Mouse (Mus musculus): ENCODE data around the gene Psmd9.

Psmd9 gene

DNA sequence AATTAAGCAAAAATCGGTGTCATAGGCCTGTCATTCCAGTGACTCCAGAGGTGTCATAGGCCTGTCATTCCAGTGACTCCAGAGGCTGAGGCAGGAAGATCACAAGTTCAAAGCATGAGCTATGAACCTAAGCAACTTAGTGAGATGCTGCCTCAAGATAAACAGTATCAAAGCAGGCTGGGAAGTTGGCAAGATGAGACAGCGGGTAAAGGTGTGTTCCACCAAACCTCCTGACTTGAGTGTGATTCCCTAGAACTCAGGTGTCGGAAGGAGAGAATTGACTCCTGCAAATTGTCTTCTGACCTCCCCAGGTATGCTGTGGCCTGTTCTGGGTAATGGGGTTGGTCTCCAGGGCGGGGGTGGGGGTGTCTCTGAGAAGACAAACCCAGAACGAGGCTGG is at the start of gene Psmd9:
Gene Psmd9, plus strand, starts transcription at position 130 of the 400 bp plus-strand sequence.
- no peak for DNase-seq

DNA sequence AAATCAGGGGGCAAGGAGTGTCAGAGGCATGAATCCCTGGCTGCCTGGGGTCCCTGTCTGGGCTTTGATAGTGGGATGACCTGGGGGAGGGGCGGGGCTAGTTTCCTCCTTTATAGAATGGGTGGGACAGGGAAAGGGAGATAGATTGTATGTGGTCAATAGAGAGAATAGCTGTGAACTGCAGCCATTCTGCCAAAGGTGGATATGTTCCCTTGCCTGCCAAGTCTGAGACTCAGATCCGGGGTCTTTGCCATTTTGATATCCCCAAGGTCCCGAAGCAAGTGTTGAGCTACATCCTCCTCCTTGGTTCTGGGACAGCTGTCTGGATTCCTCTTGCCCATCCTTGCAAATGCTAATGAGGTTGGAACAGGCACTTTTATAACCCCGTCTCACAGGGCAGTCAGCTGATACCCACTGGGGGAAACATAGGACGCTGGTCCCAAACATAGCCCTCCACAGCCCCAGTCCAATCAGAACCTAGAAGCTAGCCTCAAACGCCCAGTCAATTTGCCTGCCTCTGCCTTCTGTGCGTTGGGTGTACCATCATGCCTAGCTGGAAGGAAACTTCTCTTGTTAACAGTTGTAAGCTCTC is 48.5 kb upstream of the Psmd9 start:
- DNase-seq, result no peak

DNA sequence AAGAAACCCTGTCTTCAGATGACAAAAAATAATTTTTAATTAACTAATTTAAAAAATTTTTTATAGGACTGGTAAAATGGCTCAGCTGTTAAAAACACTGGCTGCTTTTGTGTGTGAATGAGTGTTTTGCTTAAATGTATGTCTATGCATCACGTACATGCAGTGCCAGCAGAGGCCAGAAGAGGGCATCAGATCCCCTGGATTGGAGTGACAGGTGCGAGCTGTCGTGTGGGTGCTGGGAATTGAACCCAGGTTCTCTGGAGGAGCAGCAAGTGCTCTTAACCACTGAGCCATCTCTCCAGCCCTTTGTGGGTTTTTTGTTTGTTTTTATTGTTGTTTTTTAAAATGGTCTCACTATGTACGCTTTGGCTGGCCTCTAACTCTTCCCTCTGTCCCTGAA is 47.0 kb upstream of the Psmd9 start:
- no peak for DNase-seq

DNA sequence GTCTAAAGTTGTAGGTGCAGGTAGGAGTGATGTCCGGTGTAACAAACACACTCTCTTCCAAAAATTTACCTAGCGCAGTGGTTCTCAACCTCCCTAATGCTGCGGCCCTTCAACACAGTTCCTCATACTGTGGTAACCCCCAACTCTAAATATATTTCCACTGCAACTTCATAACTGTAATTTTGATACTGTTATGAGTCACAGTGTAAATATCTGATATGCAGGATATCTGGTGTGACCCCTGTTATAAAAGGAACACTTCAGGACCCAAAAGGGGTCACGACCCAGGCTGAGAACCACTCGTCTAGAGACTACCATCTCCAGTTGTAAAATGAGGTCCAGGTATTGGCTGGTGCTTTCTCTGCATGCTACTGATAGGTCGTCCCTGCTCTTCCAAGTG is 44.1 kb upstream of the Psmd9 start:
- DNase-seq, result no peak

DNA sequence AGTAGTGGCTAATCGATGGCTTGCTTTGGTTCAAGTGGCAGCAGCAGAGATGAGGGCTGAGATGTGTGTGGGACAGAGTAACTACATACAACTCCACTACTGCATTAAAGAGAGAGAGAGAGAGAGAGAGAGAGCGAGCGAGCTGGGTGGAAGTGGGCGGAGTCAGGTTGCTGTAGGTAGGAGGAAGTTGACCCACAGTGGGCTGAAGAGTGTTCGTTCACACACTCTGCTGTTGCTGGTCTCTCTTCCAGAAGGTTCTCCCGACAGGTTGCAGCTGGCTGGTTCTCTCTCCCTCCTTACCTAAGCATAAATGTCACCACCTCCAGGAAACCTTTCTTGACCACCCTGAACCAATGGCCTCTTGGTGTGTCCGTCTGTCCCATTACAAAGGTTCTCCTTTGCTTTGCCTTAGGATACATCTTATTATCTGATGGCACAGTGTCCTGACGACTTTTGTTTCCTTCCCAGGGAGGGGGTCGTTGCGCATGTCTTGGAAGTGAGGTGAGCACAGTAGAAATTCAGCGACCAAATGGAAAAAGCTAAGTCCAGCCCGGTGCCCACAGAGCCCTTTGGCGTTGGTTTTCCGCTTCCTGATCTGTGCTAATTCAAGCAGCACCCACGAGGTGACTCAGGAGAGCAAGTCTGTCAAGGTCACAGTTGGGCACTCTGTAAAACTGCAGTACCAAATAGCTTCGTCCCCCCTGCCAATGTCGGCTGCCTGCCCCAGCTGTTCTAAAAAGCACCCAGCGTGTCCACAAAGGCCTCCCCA is 43.4 kb upstream of the Psmd9 start:
- DNase-seq, result no peak

DNA sequence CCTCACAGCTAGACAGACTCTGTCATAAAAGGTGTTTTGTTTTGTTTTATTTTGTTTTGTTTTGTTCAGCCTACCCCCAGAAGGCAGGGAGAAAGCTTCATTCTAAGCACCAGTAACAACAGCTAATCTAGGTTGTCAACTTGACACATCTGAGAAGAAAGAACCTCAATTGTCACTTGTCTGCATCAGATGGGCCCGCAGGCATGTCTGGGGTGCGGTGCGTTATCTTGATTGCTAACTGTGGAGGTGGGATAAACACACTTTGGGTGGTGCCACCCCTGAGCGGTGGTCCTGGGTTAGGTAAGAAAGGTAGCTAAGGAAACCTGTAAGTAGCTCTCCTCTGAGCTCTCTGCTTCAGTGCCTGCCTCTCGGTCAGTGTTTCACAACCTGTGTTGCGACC is 42.2 kb upstream of the Psmd9 start:
- no peak for DNase-seq

DNA sequence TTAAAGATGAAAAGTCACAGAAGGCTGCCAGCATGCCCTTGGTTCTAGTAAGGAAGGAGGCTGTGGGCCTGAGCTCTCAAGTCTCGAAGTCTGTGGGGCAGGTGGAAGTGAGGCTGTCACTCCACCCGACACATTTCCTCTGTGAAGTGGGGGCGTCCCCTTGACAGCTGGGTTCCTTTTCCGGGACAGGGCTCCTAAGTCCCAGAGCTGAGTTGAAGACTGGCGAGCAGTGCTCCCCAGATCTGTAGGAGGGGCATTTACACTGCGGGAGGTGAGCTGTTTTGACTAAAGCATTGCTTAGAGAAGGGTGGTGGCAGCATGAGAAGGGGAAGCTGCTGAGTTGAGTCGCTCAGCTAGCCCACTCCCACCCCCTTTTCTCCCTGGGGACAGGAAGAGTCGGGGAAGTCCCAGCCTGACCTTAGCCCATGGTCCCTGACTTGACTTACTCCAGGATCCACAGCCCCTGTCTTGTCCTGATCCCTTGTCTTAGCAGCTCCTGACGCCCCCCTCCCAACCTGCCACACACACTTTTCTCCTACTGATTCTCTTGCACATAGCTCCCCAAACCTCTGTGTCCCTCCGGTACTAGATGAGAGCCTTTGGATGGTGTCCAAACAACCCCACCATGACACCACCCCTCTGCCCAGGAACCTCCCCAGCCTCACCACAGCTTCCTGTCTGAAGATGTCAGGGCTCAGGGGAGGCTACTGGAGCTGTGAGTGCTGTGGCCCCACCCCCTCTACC is 40.6 kb upstream of the Psmd9 start:
- DNase-seq, result peak; percentile 60

DNA sequence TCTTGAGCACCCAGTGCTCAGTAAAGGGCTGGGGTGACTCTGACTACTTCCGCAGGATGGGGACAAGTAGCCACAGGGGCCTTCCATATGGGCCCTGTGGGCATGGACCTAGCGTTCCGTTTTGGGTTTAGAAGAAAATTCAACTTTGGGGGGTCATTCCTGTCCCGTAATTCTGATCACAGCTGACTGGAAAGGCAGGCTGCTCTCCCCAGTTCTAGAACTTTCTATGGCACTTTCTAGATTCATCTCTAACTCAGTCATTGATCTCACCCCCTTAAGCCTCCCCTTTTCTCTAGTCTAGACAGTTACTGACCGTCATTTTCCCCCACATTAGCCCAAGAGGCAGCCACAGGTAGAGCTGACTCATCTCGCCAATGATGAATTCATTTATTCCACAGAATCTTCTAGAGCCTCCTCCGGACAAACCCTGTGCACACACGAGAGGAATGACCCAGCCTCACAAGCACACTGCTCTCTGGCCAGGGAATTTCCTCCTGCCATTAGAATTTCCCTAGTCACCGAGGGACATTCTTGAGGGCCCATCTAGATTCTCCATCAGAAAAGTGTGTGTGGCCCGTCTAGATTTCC is 39.9 kb upstream of the Psmd9 start:
- no peak for DNase-seq

DNA sequence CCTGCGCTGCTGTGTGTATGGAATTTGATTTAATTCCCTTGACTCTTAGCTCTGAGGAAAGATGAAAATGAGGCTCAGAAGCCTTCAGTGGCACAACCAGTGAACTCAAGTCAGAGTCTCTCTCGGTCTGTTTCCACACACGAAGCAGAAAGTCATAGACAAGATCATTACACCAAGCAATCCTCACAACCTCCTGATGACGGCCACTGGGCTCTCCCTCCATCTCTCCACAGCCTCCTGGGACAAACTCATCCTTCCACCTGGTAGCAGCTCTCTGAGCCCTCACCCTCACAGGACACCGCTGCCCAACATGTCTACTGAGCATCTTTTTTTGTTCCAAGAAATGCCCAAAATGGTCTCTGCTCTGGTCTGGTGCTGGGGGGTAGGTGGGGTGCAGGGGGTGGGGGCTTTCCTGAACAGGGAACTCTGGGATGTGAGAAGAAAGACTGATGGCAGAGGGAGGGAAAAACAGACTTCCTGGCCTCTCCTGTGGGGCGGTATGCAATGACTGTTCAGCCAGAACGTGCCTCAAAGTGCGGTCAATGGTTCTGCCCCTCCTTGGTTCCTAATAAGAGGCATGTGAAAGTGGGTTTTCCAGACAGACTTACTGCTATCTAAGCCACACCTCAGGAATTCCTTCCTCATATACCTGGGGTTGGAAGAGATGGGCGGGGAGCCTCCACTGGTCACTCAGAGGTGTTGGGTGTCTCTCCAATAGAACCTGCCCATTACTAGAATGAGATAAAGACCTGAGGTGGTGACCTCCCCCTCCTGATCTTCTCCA is 39.0 kb upstream of the Psmd9 start:
- no peak for DNase-seq

DNA sequence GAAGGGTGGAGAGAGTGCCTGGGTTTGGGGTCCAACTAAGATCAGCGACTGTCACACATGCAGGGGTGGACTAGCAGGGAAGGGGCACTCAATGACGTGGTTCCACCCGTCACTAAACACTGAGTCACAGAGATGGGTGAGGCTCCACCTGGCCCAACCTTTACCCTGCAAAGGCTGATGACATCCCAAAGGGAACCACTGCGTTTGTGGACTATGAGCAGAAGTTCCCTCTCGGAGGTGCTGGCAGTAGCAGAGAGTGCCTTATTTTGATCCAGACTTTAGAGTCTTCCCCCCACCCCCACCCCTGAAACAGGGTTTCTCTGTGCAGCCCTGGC is 38.4 kb upstream of the Psmd9 start:
- DNase-seq, result no peak

DNA sequence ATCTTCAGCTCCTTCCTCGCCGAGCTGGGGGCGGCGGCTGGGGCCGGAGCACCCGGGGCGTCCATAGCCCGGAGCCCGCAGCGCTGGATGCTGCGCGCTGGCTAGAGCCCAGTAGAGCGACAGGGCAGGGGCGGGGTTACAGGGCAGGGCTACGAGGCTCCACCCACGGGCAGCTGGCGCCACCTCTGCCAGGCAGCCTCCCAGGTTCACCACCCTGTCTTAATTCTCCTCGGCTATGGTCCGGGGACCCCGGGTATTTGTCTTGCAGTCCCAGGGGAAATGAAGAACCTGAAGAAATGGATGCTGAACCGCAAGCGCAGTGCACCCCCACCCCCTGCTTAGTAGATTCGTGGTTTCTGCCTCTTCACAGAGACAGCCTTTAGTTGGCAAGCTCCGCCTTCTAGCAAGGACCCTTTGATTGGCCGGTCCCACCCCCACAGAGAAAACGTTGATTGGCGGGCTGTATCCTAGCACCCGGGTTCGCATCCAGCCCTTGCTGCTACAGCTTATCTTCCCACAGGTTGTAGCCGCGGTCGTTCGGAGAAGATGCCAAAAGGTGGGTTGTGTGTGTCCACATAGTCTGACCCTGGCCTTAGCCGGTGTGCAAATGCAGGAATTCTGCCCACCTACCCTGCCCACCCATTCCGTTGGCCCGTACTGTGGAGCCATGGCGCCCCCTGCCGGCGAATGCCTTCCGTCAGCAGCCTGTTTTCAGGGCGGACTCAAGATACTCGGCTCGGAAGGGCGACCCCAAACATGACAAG is 36.7 kb upstream of the Psmd9 start, which contains the start of gene Rhof:
Gene Rhof, minus strand, starts transcription at position 385 of the 764 bp plus-strand sequence.
- DNase-seq, result peak; percentile 88

DNA sequence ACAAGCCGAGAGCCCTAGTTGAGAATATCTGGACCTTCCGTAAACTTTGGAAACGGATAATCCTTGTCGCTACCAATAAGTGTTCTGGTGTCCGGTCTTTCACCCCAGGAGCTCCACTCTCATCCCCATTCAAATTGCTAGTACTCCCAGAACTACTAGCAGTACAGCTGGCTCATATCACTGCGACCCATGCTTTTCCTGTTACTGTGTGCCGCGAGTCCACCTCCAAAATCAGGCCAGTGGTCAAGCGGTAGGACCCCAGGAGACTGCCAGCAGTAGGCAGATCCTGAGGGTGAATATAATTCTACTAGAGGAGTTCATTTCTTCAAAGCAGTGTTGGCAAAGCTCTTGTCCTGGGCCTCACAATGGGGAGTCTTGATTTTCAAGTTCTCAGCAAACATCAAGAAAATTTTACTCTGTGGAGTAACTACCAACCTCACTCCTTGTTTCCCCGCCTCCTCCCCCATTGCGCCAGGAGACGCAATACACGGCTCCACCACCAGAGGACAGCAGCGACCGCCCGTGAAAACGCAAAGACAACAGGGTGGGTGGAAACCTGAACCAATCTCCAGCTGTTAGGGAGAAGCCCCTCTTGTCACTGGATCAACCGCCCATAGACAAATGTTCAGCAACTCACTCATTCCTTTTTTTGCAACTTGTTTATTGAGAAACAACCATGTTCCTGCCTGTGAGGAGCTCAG is 36.0 kb upstream of the Psmd9 start:
- DNase-seq, result peak; percentile 95

DNA sequence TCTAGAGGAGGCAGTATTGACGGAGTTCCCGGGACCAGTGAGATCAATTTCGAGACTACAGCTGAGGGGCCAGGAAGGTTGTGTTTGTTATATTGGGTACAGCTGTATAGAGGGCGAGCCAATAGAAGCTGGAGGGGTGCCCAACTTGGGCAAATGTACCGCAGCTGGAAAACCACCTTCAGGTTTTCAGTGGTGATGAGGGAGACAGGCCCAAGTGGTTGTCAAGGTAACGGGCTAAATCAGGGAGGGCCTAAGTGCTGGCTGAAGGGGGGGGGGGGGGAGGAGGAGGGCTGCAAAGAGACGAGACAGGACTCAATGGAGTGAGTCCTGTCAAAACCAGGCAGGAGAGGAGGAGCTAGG is 35.4 kb upstream of the Psmd9 start:
- peak; percentile 72 for DNase-seq

DNA sequence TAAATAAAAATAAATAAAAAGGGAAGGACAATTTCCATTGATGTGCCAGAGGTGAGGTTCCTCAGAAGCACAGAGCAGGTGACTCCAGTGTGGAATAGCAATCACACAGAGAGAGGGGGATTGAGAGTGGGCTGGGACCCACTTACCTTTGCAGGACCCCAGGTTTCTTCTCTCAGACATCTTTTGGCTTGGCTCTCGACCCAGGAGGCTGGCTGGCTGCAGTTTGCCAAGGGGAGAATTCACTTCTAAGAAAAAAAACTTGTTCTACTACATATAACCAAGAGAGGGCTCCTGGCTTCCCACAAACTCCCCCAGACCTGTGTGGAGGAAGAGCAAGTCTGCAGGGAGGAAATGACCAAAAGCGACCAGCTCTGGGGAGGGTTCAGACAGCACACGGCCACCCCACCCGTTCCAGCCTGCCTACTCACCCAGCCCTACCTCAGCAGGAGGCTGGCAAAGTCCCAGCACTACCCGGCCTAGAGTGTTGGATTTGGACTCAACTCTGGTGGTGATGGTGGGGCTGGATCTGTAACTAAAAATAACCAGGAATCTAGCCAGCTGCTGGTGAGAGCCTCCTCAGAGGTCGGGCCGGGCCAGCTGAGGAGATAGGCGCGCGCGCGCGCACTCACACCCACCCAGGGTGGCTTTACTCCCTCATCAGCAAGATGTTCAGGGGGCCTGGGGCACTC is 34.9 kb upstream of the Psmd9 start:
- peak; percentile 83 for DNase-seq

DNA sequence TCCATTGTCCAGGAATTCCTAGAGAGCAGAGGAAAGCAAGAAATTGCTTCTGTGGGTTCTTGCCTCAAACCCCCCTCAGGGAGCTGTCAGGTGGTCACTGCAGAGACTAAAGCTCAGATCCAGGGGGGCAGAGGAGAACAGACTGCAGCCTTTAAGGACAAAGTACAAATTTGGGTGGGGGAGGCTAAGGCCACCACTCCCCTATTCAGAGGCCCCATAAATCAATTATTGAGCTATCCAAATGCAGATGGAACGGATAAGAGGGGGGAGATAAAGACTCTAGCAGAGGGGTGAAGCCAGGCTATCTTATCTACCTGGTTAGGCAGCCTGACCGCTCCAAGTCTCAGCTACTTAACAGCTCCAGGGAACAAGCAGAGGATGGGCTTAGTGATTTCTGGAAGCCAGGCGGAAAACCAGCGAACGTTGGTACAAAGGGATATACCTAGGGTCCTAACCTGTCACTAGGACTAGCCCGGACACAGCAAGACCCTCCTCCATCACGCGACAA is 34.3 kb upstream of the Psmd9 start:
- DNase-seq, result peak; percentile 24

DNA sequence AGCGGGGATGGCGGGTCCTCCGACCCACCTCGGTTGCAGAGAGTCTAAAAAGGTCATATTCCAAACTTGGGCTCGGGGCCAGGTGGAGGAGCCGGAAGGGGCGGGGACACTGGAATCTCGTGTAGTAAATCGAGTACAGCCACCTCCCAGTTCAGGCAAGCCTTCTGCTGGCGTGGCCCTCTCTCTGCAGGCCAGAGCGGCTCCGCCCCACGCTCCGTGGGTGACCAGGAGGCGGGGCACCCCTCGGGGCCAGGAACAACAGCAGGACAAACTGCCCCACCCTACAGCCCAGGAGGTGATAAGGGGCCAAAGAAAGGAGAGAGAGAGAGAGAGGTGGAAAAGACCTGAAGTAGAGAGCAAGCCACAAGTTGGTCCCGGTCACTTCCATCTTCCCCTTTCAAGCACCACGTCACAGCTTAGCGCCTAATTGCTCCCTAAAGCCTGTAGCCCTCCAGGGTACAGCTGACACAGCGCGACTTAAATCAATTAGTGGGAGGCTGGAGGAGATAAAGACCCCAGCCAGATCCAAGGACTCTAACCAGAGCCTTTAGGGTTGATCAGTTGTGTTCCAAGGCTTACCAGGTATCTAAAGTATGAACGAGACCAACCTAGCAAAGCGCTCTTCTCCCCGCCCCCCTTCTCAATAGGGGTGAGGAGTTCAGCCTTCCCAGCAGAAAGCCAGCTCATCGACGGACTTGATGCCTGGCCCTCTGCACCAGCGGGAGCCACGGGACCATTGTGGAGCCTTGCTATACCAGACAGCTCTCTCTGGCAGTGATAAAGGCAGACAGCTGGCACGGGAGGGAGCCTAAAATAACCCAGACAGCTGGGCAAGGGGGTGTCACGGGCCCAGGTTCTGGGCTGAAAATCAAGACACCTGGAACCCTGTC is 33.5 kb upstream of the Psmd9 start:
- DNase-seq, result peak; percentile 95

DNA sequence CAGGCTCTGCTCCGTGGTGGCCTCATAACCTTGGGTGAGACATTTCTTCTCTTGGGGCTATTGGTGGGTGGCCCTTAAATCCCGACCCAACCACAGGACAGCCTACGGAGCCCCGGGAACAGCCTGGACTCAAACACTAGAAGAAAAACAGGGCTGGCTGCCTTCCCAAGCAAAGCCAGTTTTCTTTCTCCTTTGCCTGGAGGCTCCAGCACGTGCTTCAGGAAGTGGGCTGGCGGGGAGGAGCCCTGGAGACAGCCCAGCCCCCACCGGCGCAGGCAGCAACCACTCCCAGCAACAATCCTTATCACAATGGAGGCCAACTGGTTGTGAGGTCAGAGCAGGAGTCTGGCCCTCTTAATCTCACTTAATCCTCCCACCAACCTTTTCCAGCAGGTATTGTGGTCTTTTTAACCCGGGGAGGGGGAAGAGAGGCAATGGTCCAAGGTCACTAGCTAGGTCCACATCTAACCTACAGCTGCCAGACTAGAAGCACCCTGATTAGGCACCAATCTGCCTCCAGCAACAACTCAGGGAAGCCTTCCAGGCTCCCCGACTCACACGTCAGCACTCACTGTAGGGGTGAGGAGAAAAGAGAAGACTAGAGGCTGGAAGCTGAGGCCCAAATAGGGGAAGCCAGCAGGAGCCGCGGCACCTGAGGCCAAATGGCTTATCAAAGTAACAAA is 32.7 kb upstream of the Psmd9 start:
- DNase-seq, result peak; percentile 97

DNA sequence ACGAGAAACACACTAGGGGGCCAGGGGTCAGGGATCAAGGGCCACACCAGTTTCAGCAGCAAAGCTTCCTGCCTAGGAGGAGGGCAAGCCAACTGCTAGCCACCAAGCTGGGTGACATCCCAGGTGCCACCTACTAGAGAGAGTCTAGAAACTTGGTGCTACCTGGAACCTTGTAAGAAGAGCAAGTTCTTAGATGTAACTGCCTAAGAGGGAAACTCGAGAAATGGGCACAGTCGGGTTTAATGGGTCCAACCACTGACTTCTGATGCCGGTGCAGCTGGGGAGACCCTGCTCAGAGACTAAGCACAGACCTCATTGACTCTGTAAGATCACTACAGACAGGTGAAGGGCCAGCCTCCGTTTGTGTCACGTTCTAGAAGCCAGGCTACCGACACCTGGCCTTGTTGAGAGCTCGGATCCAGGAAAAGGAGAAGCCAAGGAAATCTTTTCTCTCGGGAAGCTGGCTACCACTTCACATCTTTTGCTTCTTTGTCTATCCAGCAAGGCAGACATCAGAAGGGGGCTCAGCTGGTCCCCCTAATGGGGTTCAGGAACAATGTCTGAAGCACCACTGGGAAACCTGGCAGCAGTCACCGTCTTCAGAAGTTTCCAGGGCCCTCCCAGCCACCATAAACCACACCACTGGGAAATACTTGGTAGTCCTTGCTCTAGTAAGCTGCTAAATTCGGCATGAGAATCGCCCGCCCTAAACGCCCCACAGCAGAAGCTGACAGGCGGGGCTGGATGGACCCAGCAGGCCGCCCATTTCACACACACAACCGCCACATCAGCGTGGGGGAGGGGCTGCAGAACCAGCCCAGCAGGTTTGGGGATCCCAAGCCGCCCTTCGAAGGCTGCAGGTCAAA is 31.9 kb upstream of the Psmd9 start:
- DNase-seq, result peak; percentile 94
